Mouse (Mus musculus) cerebellum, adult 9-10 months (tissue): Measurements from ENCODE around the gene Syce1.
A peak's percentile ranks its signal among the peaks of the same experiment; 100 is the strongest.

Experiments
- DNase-seq: peaks from one replicate; pipeline ENCODE4 v3.0.0; 2022

The Syce1 gene

DNA sequence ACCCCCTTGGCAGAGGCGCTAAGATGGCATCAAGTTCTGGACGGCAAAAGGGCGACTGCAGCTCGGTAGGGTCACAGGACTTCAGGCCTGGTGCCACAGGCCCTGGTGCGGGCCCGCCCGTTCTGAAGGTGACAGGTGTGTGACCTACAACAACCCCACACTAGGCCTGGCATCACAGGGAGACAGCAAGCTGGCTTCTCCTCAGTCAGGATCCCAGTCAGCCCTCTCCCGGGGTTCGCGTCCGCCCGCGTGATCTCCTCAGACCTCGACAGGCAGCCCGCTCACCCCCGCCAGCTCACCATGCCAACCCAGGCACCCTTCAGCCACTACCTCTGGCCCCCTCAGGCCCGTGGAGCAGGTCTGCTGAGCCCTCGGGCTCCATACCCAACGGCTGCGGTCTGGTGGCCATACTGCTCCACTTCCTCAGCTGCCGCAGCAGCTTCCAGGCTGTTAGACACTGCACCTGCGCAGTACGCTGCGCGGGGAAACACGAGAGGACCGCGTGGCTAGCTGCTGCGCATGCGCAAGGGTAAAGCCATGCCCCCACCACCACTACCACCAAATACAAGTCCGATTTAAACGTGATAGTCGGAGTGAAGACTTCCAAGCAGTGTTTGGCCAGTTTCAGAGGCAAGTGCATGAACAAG is at the start of gene Syce1:
Gene Syce1, minus strand, starts transcription at position 447 of the 647 bp plus-strand sequence.
- DNase-seq = no peak

GRCm38 (mm10) chr7:140836243-140837115 is 48.8 kb upstream of the Syce1 start:
- no peak for DNase-seq

DNA sequence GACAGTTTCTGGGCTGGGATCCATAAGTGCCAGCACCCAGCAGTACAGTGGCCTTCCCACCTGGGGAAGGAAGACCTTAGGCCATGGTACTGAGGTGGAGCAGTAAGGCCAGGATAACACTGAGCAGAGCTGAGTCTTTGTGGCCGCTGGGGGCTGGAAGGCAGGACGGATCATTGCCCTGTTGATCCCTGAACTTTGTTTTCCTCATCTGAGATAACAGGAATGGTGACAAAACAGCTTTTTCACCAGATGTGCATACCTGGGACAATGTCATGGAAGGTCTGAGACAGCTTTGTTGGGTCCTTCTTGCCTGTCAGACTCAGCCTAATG is 48.1 kb upstream of the Syce1 start:
- no peak for DNase-seq

DNA sequence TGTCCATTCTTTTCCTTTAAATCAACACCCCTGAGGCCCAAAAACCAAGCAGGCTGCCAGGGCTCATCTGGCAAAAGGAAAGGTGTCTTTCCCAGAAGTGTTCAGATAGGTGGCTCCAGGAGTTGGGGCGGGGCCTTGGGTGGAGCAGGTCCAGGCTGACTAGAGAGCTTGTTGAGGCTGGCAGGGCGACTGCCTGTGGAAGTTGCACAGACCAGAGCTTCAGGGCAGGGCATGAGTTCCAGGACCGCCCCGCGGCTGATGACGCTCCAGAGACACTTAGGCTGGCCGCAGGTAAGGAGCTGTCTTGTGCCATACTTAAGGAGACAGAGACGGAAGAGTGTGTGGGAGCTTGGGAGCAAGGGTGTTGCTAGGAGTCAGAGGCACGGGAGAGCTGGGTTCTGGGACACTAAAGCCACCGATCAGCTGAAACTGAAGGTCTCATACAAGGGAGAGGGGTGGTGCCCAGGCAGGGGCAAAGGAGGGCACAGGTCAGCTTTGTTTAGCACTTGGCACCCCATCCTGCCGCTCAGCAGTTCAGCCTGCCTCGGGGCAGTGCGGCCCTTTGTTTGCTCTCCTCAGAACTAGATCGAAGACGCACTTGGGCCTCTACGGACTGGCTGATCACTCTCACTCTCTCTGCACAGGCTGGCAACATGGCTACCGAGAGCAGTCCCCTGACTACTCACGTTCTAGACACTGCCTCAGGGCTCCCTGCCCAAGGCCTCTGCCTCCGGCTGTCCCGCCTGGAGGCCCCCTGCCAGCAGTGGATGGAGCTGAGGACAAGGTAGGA is 47.5 kb upstream of the Syce1 start, which contains the start of gene Urah:
Gene Urah, plus strand, starts transcription at position 51 of the 790 bp plus-strand sequence.
- DNase-seq = no peak

GRCm38 (mm10) chr7:140833341-140833740 is 45.7 kb upstream of the Syce1 start:
- DNase-seq = no peak

GRCm38 (mm10) chr7:140831447-140831846 is 43.8 kb upstream of the Syce1 start:
- no peak for DNase-seq

DNA sequence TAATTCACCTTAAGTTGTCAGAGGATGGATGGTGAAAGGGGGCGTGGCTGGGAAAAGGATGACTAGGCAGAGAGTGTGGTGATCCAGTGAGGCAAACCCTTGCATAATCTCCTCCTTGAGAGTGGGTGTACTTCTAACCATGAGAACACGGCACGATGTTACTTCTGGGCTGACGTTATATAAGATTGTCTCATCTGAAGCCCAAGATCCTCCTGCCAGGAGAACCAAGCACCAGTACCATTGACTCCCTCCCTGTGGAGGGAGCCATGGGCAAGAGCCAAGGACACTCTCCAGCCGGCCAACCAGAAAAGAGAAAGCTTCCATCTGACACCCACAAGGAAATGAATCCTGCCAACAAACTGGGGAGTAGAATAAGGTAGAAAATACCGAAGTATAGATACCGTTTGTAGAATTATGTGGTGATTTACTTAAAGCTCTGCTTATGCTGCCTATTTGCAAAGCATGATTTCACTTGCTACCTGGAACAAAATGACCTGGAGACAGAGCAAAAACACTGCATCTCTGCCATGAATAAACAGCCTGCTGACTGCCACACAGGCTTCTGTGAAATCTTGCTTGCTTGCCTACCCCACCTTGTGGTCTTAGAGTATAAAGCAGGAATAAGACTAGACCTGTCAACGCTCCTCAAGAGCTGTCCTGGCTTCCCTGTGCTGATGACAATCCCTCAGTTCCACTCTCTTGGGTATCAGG is 40.7 kb upstream of the Syce1 start:
- DNase-seq = peak; percentile 89

- DNase-seq = no peak
These were observed 35.1 kb upstream of the Syce1 start for GRCm38 (mm10) chr7:140822731-140823130.

DNA sequence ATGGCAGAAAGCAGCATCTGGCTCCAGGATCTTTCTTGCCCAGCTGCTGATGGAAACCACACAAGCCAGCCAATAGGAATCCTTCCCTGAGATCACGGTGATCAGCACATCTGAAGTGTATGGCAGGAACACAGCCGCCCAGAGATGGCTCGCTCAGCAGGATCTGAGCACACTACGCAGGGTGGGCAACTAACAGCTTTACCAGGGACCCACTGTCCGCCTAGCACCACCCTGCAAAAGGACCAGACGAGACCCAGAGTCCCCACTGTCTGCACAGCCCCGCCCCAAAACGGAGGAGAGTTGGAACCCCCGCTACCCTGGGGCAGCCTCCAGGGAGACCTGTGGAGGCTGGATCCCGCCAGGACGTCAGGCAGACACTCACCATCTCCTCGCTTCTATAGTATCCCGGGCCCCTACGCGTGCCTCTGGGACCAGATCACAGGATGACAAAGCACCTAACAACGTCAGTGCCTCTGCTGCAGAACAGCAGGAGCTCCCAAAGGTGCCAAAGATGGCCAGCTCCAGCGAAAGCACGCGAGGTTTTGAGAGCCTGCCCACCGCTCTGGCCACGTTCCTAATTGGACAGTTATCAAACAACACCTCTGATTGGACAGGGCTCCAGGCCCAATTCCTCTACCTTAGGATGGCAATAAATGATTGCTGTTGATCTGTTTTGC is 34.1 kb upstream of the Syce1 start, which contains the start of gene Zfp941:
Gene Zfp941, minus strand, starts transcription at position 526 of the 677 bp plus-strand sequence.
- peak; percentile 90 for DNase-seq

DNA sequence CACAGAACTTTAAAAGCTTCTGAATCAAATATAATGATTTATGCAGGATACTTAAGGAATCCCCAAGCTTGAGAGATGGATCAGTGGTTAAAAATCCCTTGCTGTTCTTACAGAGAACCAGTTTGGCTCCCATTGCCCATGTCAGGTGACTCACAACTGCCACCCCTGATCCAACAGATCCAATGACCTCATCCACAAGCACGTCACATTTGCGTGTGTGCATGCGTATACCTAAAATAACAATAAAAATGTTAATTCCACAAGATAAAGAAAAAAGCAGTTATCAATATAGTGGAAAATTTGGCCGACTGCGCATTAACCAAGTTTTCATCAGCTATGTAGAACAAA is 33.6 kb upstream of the Syce1 start:
- DNase-seq = peak; percentile 65

GRCm38 (mm10) chr7:140820173-140820572 is 32.5 kb upstream of the Syce1 start:
- no peak for DNase-seq

GRCm38 (mm10) chr7:140812850-140813249 is 25.2 kb upstream of the Syce1 start:
- no peak for DNase-seq

DNA sequence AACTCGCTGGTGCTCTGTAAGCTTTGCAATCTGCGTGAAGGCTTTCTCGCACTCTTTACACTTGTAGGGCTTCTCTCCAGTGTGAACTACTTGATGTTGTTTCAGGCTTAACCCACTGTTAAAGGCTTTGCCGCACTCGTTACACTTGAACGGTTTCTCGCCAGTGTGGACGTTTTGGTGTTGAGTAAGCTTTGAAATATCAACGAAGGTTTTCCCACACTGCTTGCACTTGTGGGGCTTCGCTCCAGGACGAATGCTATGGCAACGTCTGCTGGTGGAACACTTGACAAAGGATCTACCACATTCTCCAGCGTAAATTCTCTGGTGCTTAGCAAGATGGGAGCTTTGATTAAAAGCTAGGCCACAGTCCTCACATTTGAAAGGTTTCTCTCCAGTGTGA is 24.1 kb upstream of the Syce1 start:
- no peak for DNase-seq

DNA sequence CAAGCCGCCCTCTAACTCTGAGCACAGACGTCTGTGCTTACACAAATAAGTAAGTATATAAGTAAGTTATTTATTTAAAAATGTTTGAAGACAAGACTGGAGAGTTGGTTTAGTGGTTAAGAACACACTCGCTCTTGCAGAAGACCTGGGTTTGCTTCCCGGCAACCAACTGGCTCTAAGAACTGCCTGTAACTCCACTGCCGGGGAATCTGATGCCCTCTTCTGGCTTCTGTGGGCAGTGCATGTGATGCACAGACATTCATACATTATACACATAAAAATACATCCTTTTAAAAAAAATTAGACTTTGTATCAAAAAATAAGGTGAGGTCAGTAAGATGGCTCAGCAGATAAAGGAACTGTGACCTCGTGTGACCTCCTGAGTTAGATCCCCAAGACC is 22.8 kb upstream of the Syce1 start:
- no peak for DNase-seq

DNA sequence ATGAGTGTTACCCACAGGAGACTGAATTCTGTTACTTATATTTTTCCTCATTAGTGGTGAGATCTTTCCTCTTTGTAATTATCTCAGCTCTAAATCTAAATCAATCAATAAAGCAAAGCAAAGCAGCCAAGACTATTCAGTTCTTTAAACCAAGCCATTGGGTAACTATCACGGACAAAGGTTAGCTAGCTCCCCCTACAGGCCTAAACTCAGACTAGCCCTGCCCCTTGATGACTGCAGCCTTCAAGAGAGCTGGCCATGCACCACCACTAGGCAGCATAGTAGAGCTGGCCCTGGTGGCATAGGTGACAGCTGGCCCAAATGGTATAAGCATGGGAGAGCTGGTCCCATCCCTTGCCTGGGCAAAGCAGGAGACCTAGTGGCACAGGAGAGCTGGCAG is 18.1 kb upstream of the Syce1 start:
- no peak for DNase-seq

DNA sequence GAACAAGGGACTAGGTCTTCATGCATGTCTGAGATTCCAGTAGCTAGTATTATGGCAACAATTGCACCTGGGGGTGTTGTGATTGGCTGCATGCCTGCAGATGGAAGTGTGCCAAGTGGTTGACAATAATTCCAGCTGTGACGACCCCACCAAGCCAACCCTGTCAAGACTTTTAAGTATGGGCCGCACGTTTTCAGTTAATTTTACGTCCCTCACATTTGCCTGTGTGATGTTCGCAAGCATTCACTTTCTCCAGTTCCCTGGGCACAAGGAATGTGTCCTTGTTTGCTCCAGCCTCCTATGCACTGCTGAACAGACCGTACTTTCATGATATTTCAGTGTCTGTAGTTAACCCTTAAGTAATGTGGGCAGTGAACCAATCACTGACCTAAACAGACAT is 15.0 kb upstream of the Syce1 start:
- no peak for DNase-seq

DNA sequence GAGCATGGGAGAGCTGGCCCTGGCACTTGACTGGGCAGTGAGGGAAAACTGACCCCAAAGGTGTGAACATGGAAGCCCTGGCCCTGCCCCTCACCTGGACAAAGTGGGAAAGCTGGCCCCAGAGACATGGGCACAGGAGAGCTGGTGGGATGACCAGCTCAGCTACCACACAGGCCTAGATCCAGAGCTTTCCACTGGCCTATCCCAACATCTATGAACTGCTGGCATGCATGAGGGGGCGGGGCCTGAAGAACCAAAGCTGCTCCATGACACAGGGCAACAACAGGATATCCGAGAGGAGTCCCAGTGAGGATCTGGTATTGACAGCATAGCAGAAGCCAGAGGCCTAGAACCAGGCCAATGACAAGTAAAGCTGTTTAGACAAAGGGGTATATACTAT is 10.6 kb upstream of the Syce1 start:
- DNase-seq = no peak

GRCm38 (mm10) chr7:140797619-140798018 is 10.0 kb upstream of the Syce1 start:
- no peak for DNase-seq

DNA sequence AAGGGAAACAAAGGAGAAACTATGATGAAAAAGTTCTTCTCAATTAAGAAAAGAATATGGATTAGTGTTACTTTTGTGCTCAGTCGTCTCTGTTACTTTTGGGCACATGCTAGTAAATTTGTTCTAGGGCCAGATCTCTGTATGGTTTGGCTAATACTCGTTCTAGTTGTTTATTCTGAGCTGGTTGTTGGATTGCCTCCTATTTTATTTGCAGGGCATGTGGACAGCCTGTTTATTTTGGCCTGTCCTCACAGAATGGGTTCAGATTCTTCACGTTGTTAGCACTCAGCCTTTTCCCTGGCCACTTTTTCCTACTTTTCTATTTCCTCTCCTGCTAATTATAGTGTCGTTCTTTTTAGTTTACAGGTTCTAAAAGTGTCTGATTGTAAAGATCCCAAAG is 5.9 kb upstream of the Syce1 start:
- no peak for DNase-seq

DNA sequence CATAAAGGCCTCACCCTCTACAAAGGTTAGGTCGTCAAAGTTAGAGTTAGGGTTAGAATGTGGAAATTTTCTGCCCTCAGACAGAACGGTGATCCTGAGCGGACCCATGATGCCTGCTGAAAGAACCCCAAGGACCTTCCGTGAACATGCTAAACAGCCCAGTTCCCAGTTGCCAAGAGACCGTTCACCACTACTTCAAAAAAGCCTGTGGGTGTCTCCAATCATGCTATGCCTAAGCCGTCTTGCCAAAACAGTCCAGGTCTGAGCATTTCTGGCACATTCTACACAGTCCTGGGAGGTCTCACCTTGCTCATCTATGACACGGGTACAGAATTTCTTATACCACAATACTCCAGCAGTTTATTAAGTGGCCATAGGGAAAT is 392 bp upstream of the Syce1 start:
- no peak for DNase-seq

GRCm38 (mm10) chr7:140780548-140780947 is 7.1 kb downstream of the Syce1 start:
- no peak for DNase-seq
